9 mouse cellular contexts compared by ENCODE assay signal in the genomic region with DNA sequence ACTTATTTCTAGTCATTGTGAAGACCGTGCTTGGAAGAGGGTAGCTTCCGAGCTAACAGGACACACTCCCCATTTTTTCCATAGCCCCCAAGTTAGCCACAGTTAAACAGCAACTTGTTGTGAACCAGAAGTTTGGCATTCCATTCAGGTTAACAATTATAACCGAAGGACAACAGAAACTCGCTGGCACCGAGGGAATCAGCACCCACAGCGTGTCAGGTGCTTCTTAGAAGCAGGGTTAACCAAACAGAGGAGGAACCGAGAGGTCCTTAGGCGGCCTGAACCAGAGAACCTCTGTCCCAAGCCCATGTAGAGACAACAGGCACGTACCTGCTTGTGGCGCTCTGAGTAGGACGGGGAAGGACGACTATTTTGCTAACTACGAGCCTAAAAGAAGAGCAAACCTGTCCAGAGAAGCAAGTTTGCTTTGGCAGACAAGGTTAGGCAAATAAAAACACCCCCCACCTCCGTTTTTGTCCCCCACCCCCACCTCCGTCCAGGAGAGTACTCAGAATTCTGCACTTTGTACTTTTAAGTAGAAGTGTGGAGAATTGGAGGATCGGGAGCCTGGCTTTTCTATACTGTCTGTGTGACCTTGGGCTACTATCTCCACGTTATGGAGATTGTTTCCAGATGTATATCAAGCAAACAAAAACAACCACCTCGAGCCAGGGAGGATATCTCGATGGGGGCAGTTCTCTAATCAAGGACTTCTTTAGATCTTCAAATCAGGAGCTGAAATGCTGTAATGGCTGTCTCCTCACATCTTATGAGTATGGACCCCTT.
DNase-seq lines count a peak whose midpoint lies in the region; ATAC-seq and TF ChIP-seq lines count a peak whose summit lies in the region.
"Had no signal": no experiment of that assay in that cellular context is flagged by ENCODE, and none has a peak within 500 bp of the region (broad histone marks: within the 10 kb centered on the region; RNA-seq: fewer than 3 reads in every experiment).

No protein-coding gene starts in this region.

- no peak for TF ChIP-seq CTCF in CH12.LX (conservative IDR thresholded peaks at IDR 0.05 in 1 of 2, IDR thresholded peaks at IDR 0.05 in 1 of 2; ENCODE audit: low read depth in 2 of 2, low read length in 2 of 2)

- no peak for TF ChIP-seq RAD21 in CH12.LX (IDR thresholded peaks at IDR 0.05; ENCODE audit: low read depth, low read length)

- H3K79me2 ChIP-seq in CH12.LX (replicated peaks; ENCODE audit: control insufficient read depth, extremely low read depth, insufficient read depth, poor library complexity, severe bottlenecking), result peaks cover 29% of the 10 kb centered on the region

- peak; percentile 71 for ATAC-seq in kidney, embryonic 16.5 days (ENCODE audit: low FRiP score, low TSS enrichment)
- no peak for ATAC-seq in lung, embryonic 15.5 days (ENCODE audit: borderline replicate concordance, extremely low read depth, low FRiP score, low TSS enrichment)
- no peak for ATAC-seq in forebrain, embryonic 11.5 days (replicated peaks; ENCODE audit: low FRiP score)

- WGBS in kidney, embryonic 16.5 days, result 51% methylated on average over 19 of the region's 19 CpGs
- 54% methylated on average over 19 of the region's 19 CpGs for WGBS in lung, embryonic 15.5 days
- WGBS in heart, embryonic 10.5 days, result 71% methylated on average over 19 of the region's 19 CpGs
- 82% methylated on average over 19 of the region's 19 CpGs for WGBS in forebrain, embryonic 11.5 days

- no peaks in the 10 kb centered on the region for H3K27me3 ChIP-seq in CH12.LX (replicated peaks)
- no peaks in the 10 kb centered on the region for H3K27me3 ChIP-seq in kidney, embryonic 16.5 days (ENCODE audit: insufficient read depth, low read length)
- no peaks in the 10 kb centered on the region for H3K27me3 ChIP-seq in lung, embryonic 15.5 days
- no peaks in the 10 kb centered on the region for H3K27me3 ChIP-seq in heart, embryonic 10.5 days (ENCODE audit: insufficient read depth, poor library complexity, severe bottlenecking)
- H3K27me3 ChIP-seq in forebrain, embryonic 11.5 days (ENCODE audit: control insufficient read depth, insufficient read depth, low read length), result no peaks in the 10 kb centered on the region

- H3K4me1 ChIP-seq in CH12.LX (ENCODE audit: control insufficient read depth in 1 of 2, insufficient read depth in 2 of 2), result peaks cover 14 to 77% of the 10 kb centered on the region in 2 experiments
- peaks cover 6% of the 10 kb centered on the region; the same call in 1 of the 2 replicates for H3K4me1 ChIP-seq in brown adipose tissue, adult 24 weeks (ENCODE audit: control insufficient read depth, insufficient read depth, insufficient read length, low read length)
- peaks cover 23% of the 10 kb centered on the region for H3K4me1 ChIP-seq in kidney, embryonic 16.5 days (ENCODE audit: insufficient read depth, low read length)
- peaks cover 27% of the 10 kb centered on the region for H3K4me1 ChIP-seq in lung, embryonic 15.5 days
- H3K4me1 ChIP-seq in heart, embryonic 10.5 days, result peaks cover 4% of the 10 kb centered on the region
- no peaks in the 10 kb centered on the region for H3K4me1 ChIP-seq in forebrain, embryonic 11.5 days (replicated peaks; ENCODE audit: control insufficient read depth, insufficient read depth, low read length)

- H3K36me3 ChIP-seq in CH12.LX (replicated peaks in 1 of 2; ENCODE audit: control insufficient read depth in 1 of 2, insufficient read depth in 1 of 2, low read length in 1 of 2), result no peaks in the 10 kb centered on the region
- no peaks in the 10 kb centered on the region for H3K36me3 ChIP-seq in kidney, embryonic 16.5 days (ENCODE audit: insufficient read depth, low read length)
- H3K36me3 ChIP-seq in lung, embryonic 15.5 days, result no peaks in the 10 kb centered on the region
- H3K36me3 ChIP-seq in heart, embryonic 10.5 days, result no peaks in the 10 kb centered on the region
- no peaks in the 10 kb centered on the region for H3K36me3 ChIP-seq in forebrain, embryonic 11.5 days (ENCODE audit: control insufficient read depth, insufficient read depth, low read length)

- dilution Hi-C loops in CH12.LX (cut with MboI; ENCODE audit: extremely low pct_ligation_motif_present, extremely low pct_unique_long_range_greater_than_20kb, low sequenced_read_pairs), result no loop called here

- no peak; the same call in 1 of the 2 replicates for TF ChIP-seq POLR2A in CH12.LX (IDR thresholded peaks at IDR 0.05; ENCODE audit: low read depth, low read length)

- H3K27ac ChIP-seq in CH12.LX (ENCODE audit: insufficient read depth, low read depth), result peak overlapping the region; percentile 88
- H3K27ac ChIP-seq in brown adipose tissue, adult 24 weeks (replicated peaks; ENCODE audit: low read depth, low read length), result peak overlapping the region; percentile 72
- peak overlapping the region; percentile 96 for H3K27ac ChIP-seq in kidney, embryonic 16.5 days (ENCODE audit: low read length)
- peak overlapping the region; percentile 93 for H3K27ac ChIP-seq in lung, embryonic 15.5 days
- no peak overlapping the region; the same call in 1 of the 2 replicates for H3K27ac ChIP-seq in heart, embryonic 10.5 days
- no peak overlapping the region for H3K27ac ChIP-seq in forebrain, embryonic 11.5 days (ENCODE audit: low read depth, low read length)

- no peak for DNase-seq in CH12.LX (ENCODE audit: extremely low read depth)
- DNase-seq in layer of hippocampus, postnatal 10 days (ENCODE audit: low spot score in 2 of 2), result no peak
- DNase-seq in heart, embryonic 10.5 days (ENCODE audit: low spot score), result no peak
- no peak for DNase-seq in forebrain, embryonic 11.5 days (ENCODE audit: low spot score)
- DNase-seq: cerebellum, adult 8-10 months; retina, postnatal 1 day had no signal

- peak overlapping the region; percentile 76 for H3K4me2 ChIP-seq in CH12.LX (ENCODE audit: insufficient read depth, low read depth, poor library complexity, severe bottlenecking)
- peak overlapping the region; percentile 41 for H3K4me2 ChIP-seq in kidney, embryonic 16.5 days (replicated peaks; ENCODE audit: low read depth, low read length)
- H3K4me2 ChIP-seq in lung, embryonic 15.5 days, result peak overlapping the region; percentile 43
- H3K4me2 ChIP-seq in forebrain, embryonic 11.5 days (ENCODE audit: low read depth, low read length, severe bottlenecking), result no peak overlapping the region

- no peaks in the 10 kb centered on the region for H3K9me3 ChIP-seq in CH12.LX (replicated peaks; ENCODE audit: low read length)
- H3K9me3 ChIP-seq in kidney, embryonic 16.5 days (ENCODE audit: low read length), result no peaks in the 10 kb centered on the region
- H3K9me3 ChIP-seq in lung, embryonic 15.5 days, result no peaks in the 10 kb centered on the region
- H3K9me3 ChIP-seq in heart, embryonic 10.5 days, result no peaks in the 10 kb centered on the region
- no peaks in the 10 kb centered on the region for H3K9me3 ChIP-seq in forebrain, embryonic 11.5 days (ENCODE audit: control insufficient read depth, low read length)

- no peak for TF ChIP-seq EP300 in CH12.LX (IDR thresholded peaks at IDR 0.05; ENCODE audit: low read length)

- H3K4me3 ChIP-seq in CH12.LX (replicated peaks in 1 of 3; ENCODE audit: low read depth in 2 of 3, low read length in 2 of 3, poor library complexity in 1 of 3), result peak overlapping the region in 2 of 3 experiments; percentile 29 to 40
- no peak overlapping the region for H3K4me3 ChIP-seq in brown adipose tissue, adult 24 weeks (ENCODE audit: insufficient read depth, low read depth, low read length)
- peak overlapping the region; percentile 42; the same call in 1 of the 2 replicates for H3K4me3 ChIP-seq in kidney, embryonic 16.5 days (ENCODE audit: low read length)
- no peak overlapping the region for H3K4me3 ChIP-seq in lung, embryonic 15.5 days
- no peak overlapping the region for H3K4me3 ChIP-seq in heart, embryonic 10.5 days
- H3K4me3 ChIP-seq in forebrain, embryonic 11.5 days (ENCODE audit: low read depth, low read length), result no peak overlapping the region

- peak overlapping the region; percentile 56 for H3K9ac ChIP-seq in CH12.LX (ENCODE audit: insufficient read depth, low read depth)
- H3K9ac ChIP-seq in kidney, embryonic 16.5 days (replicated peaks; ENCODE audit: low read length), result peak overlapping the region; percentile 5; the same call in 1 of the 2 replicates
- H3K9ac ChIP-seq in lung, embryonic 15.5 days, result no peak overlapping the region
- no peak overlapping the region for H3K9ac ChIP-seq in forebrain, embryonic 11.5 days (ENCODE audit: low read length)

- in situ Hi-C loops in CH12.LX (cut with MboI; ENCODE audit: low pct_ligation_motif_present, low pct_unique_long_range_greater_than_20kb, low sequenced_read_pairs), result loop anchor here (5.0 kb wide), 1 partner anchor 166 kb away; no protein-coding TSS in a partner anchor

TF ChIP-seq in CH12.LX, 34 proteins besides CTCF, POLR2A, EP300 and RAD21 (continues in another document):
- TF ChIP-seq E2F4 (IDR thresholded peaks at IDR 0.05; ENCODE audit: insufficient replicate concordance, low read depth, low read length) (no peak), MAFK (IDR thresholded peaks at IDR 0.05; ENCODE audit: insufficient replicate concordance, low read length) (no peak), TBP (conservative IDR thresholded peaks at IDR 0.05; ENCODE audit: low read depth, low read length) (peak; percentile 24; the same call in 1 of the 2 replicates), CHD1 (IDR thresholded peaks at IDR 0.05; ENCODE audit: low read depth, low read length) (peak; percentile 74), ETS1 (conservative IDR thresholded peaks at IDR 0.05; ENCODE audit: low read depth, low read length) (peak; percentile 29; the same call in 1 of the 2 replicates), KAT2A (IDR thresholded peaks at IDR 0.05; ENCODE audit: insufficient replicate concordance, low read length) (no peak), USF2 (conservative IDR thresholded peaks at IDR 0.05; ENCODE audit: low read depth, low read length) (no peak), NELFE (IDR thresholded peaks at IDR 0.05; ENCODE audit: low read depth, low read length) (no peak), HCFC1 (IDR thresholded peaks at IDR 0.05; ENCODE audit: low read depth, low read length) (no peak), ZKSCAN1 (IDR thresholded peaks at IDR 0.05; ENCODE audit: borderline replicate concordance, low read depth, low read length) (no peak), SIN3A (IDR thresholded peaks at IDR 0.05; ENCODE audit: low read length) (no peak; the same call in none of the 2 replicates), TCF12 (IDR thresholded peaks at IDR 0.05; ENCODE audit: low read depth, low read length) (no peak), CHD2 (IDR thresholded peaks at IDR 0.05; ENCODE audit: low read length) (no peak), MAX (IDR thresholded peaks at IDR 0.05; ENCODE audit: low read length) (no peak), ZC3H11A (IDR thresholded peaks at IDR 0.05; ENCODE audit: low read depth, low read length) (no peak), MAZ (IDR thresholded peaks at IDR 0.05; ENCODE audit: low read depth, low read length) (peak; percentile 63; the same call in 1 of the 2 replicates), JUN (IDR thresholded peaks at IDR 0.05; ENCODE audit: insufficient read depth, low read depth, low read length) (no peak), JUND (conservative IDR thresholded peaks at IDR 0.05; ENCODE audit: low read depth, low read length) (no peak), USF1 (IDR thresholded peaks at IDR 0.05; ENCODE audit: low read depth, low read length) (no peak)

Comparison
In these comparisons a context has a peak if more than half of its experiments do, and no peak if none do; other contexts are left out.
1. H3K27ac ChIP-seq: peak in CH12.LX (single experiment), brown adipose tissue, adult 24 weeks (single experiment), kidney, embryonic 16.5 days (single experiment) and lung, embryonic 15.5 days (single experiment); none in heart, embryonic 10.5 days (single experiment) and forebrain, embryonic 11.5 days (single experiment).
2. H3K4me3 ChIP-seq: peak in CH12.LX (2 of 3) and kidney, embryonic 16.5 days (single experiment); none in brown adipose tissue, adult 24 weeks (single experiment), lung, embryonic 15.5 days (single experiment), heart, embryonic 10.5 days (single experiment) and forebrain, embryonic 11.5 days (single experiment).
3. H3K9ac ChIP-seq: peak in CH12.LX (single experiment) and kidney, embryonic 16.5 days (single experiment); none in lung, embryonic 15.5 days (single experiment) and forebrain, embryonic 11.5 days (single experiment).